In the genomic region with DNA sequence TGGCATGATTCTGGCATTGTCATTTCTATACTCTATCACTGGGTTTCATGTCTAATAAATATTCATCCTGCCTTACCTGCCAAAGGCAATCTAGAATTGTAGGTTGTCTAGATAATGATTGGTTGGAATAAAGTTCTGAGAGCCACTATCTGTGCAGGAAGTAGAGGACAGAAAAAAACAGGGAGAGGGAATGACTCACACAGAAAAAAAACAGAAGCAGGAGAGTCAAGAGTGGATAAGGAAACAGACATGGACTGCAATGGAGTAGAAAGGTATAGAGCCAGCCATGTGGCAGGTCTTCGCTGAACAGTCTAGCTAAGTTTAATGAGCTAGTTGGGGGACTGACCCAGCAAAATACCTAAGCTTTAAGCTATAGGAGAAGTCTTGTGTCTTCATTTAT, we compare ENCODE assay signal across 35 mouse cellular contexts.
"Had no signal": no experiment of that assay in that cellular context is flagged by ENCODE, and none has a peak within 500 bp of the region (broad histone marks: within the 10 kb centered on the region; RNA-seq: fewer than 3 reads in every experiment).

No protein-coding gene starts in this region.

- H3K4me1 ChIP-seq: heart, embryonic 10.5 days; heart, embryonic 12.5 days; heart, embryonic 13.5 days; heart, embryonic 15.5 days; hindbrain, embryonic 10.5 days; hindbrain, embryonic 12.5 days; hindbrain, embryonic 13.5 days; hindbrain, embryonic 15.5 days; intestine, embryonic 15.5 days; kidney, embryonic 15.5 days had no signal

- ATAC-seq: hindbrain, embryonic 16.5 days; hindbrain, postnatal 0 days; inflammation-experienced regulatory T-cells, adult 6 months; intestine, embryonic 15.5 days; intestine, embryonic 16.5 days; intestine, postnatal 0 days had no signal

- H3K9me3 ChIP-seq: heart, embryonic 10.5 days; heart, embryonic 12.5 days; heart, embryonic 13.5 days; heart, embryonic 15.5 days; hindbrain, embryonic 10.5 days; hindbrain, embryonic 12.5 days; hindbrain, embryonic 13.5 days; hindbrain, embryonic 15.5 days; intestine, embryonic 15.5 days; kidney, embryonic 15.5 days had no signal

- H3K4me3 ChIP-seq: heart, embryonic 10.5 days; heart, embryonic 12.5 days; heart, embryonic 13.5 days; heart, embryonic 15.5 days; hindbrain, embryonic 10.5 days; hindbrain, embryonic 12.5 days; hindbrain, embryonic 13.5 days; hindbrain, embryonic 15.5 days; intestine, embryonic 15.5 days; kidney, embryonic 15.5 days; layer of hippocampus, adult 2 months; left cerebral cortex, adult 2 months had no signal

- H3K4me2 ChIP-seq: heart, embryonic 11.5 days; heart, embryonic 12.5 days; heart, embryonic 13.5 days; heart, embryonic 15.5 days; hindbrain, embryonic 12.5 days; hindbrain, embryonic 13.5 days; hindbrain, embryonic 14.5 days; hindbrain, embryonic 15.5 days; intestine, embryonic 15.5 days; kidney, embryonic 15.5 days had no signal

- DNase-seq: heart, postnatal 10 days; heart, postnatal 14 days; heart, postnatal 36 days; kidney, adult 11 months; kidney, adult 18-20 months; kidney, adult 2 months; kidney, adult 8-10 months; kidney, adult 9 months; kidney, postnatal 10 days; kidney, postnatal 14 days; kidney, postnatal 25 days; kidney, postnatal 36 days; kidney, postnatal 4 days; layer of hippocampus, adult 9-11 months; layer of hippocampus, postnatal 36 days had no signal

- H3K9ac ChIP-seq: heart, embryonic 12.5 days; heart, embryonic 13.5 days; heart, embryonic 15.5 days; hindbrain, embryonic 12.5 days; hindbrain, embryonic 13.5 days; hindbrain, embryonic 14.5 days; hindbrain, embryonic 15.5 days; intestine, embryonic 15.5 days; kidney, embryonic 15.5 days had no signal

- H3K27me3 ChIP-seq: heart, embryonic 12.5 days; heart, embryonic 13.5 days; heart, embryonic 15.5 days; hindbrain, embryonic 12.5 days; hindbrain, embryonic 13.5 days; hindbrain, embryonic 15.5 days; intestine, embryonic 15.5 days; kidney, embryonic 15.5 days had no signal

- H3K36me3 ChIP-seq: heart, embryonic 10.5 days; heart, embryonic 12.5 days; heart, embryonic 13.5 days; heart, embryonic 15.5 days; hindbrain, embryonic 10.5 days; hindbrain, embryonic 12.5 days; hindbrain, embryonic 13.5 days; hindbrain, embryonic 15.5 days; intestine, embryonic 15.5 days; kidney, embryonic 15.5 days had no signal

- H3K27ac ChIP-seq: heart, embryonic 10.5 days; heart, embryonic 13.5 days; heart, embryonic 15.5 days; hindbrain, embryonic 10.5 days; hindbrain, embryonic 12.5 days; hindbrain, embryonic 13.5 days; hindbrain, embryonic 14.5 days; hindbrain, embryonic 15.5 days; hindbrain, postnatal 0 days; intestine, embryonic 15.5 days; kidney, embryonic 15.5 days; kidney, postnatal 0 days; layer of hippocampus, adult 2 months; left cerebral cortex, adult 2 months had no signal
